ENCODE assay signal across 8 mouse cellular contexts in the genomic region with DNA sequence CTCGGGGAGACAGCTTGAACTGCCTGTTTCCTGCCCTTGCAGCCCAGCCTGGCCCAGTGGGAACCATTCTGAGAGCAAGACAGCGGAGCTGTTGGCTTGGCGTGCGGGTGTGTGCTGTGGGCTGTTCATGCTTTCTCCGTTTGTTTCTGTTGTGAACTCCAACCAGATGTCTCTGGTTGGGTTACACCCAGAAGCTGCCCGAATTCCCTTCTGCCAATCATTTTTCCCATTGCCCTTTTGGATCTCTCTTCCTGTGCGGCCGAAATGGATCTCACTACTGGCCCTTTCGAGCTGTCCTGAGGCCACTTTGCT. TPM values are rescaled to one million over a fixed set of nuclear protein-coding genes. Genes with fewer than 3 reads are reported as not detected.
DNase-seq lines count a peak whose midpoint lies in the region; ATAC-seq and TF ChIP-seq lines count a peak whose summit lies in the region.

No protein-coding gene starts in this region.

- no peak for ATAC-seq in intestine, embryonic 15.5 days
- no peak for ATAC-seq in intestine, postnatal 0 days

- H3K27ac ChIP-seq in intestine, embryonic 15.5 days: no peak overlapping the region
- H3K27ac ChIP-seq in intestine, postnatal 0 days (ENCODE audit: low read depth, low read length): no peak overlapping the region
- peak overlapping the region; percentile 80 for H3K27ac ChIP-seq in embryonic facial prominence, embryonic 10.5 days (replicated peaks)

- 70% methylated on average over 9 of the region's 9 CpGs for WGBS in intestine, embryonic 15.5 days
- 74% methylated on average over 9 of the region's 9 CpGs for WGBS in intestine, postnatal 0 days
- 34% methylated on average over 9 of the region's 9 CpGs for WGBS in embryonic facial prominence, embryonic 10.5 days

- intact Hi-C loops in heart, postnatal 14 days (cut with DNase I): loop anchor here (1.0 to 2.0 kb wide), 2 partner anchors 133 to 374 kb away; no protein-coding TSS in a partner anchor

- peaks cover 12% of the 10 kb centered on the region; the same call in 1 of the 2 replicates for H3K27me3 ChIP-seq in intestine, embryonic 15.5 days (replicated peaks)
- H3K27me3 ChIP-seq in intestine, postnatal 0 days (replicated peaks; ENCODE audit: control insufficient read depth, insufficient read depth, low read length): peaks cover 19% of the 10 kb centered on the region
- H3K27me3 ChIP-seq in embryonic facial prominence, embryonic 10.5 days (replicated peaks; ENCODE audit: low read depth, poor library complexity, severe bottlenecking): peaks cover 25% of the 10 kb centered on the region

- peak; percentile 69 for DNase-seq in embryonic facial prominence, embryonic 10.5 days (ENCODE audit: low spot score)
- peak; percentile 44 to 56 for DNase-seq in heart, postnatal 14 days
- DNase-seq in lung, adult 18-20 months: peak; percentile 46 to 53
- no peak for DNase-seq in adipocyte (ENCODE audit: low spot score)
- no peak for DNase-seq in right cerebral cortex, postnatal 10 days (ENCODE audit: low spot score in 2 of 2)
- no peak for DNase-seq in cerebellum, adult 8-10 months

- no peak overlapping the region for H3K9ac ChIP-seq in intestine, embryonic 15.5 days
- H3K9ac ChIP-seq in intestine, postnatal 0 days (ENCODE audit: low read depth, low read length): no peak overlapping the region

- TF ChIP-seq CTCF in intestine, postnatal 0 days (IDR thresholded peaks at IDR 0.05; ENCODE audit: low read depth): no peak

- no peaks in the 10 kb centered on the region for H3K36me3 ChIP-seq in intestine, embryonic 15.5 days
- H3K36me3 ChIP-seq in intestine, postnatal 0 days (ENCODE audit: control insufficient read depth, insufficient read depth): no peaks in the 10 kb centered on the region
- no peaks in the 10 kb centered on the region for H3K36me3 ChIP-seq in embryonic facial prominence, embryonic 10.5 days (replicated peaks)

- no peaks in the 10 kb centered on the region for H3K9me3 ChIP-seq in intestine, embryonic 15.5 days
- no peaks in the 10 kb centered on the region for H3K9me3 ChIP-seq in intestine, postnatal 0 days (ENCODE audit: control insufficient read depth)
- H3K9me3 ChIP-seq in embryonic facial prominence, embryonic 10.5 days: no peaks in the 10 kb centered on the region

- H3K4me3 ChIP-seq in intestine, embryonic 15.5 days (replicated peaks): no peak overlapping the region
- H3K4me3 ChIP-seq in intestine, postnatal 0 days (ENCODE audit: low read depth, low read length): no peak overlapping the region
- H3K4me3 ChIP-seq in embryonic facial prominence, embryonic 10.5 days: peak overlapping the region; percentile 82; the same call in 1 of the 2 replicates

- H3K4me2 ChIP-seq in intestine, embryonic 15.5 days (replicated peaks): peak overlapping the region; percentile 24; the same call in 1 of the 2 replicates
- no peak overlapping the region for H3K4me2 ChIP-seq in intestine, postnatal 0 days (replicated peaks; ENCODE audit: low read depth)

- peaks cover 26% of the 10 kb centered on the region for H3K4me1 ChIP-seq in intestine, embryonic 15.5 days (replicated peaks)
- H3K4me1 ChIP-seq in intestine, postnatal 0 days (replicated peaks; ENCODE audit: control insufficient read depth, insufficient read depth, low read length): no peaks in the 10 kb centered on the region
- H3K4me1 ChIP-seq in embryonic facial prominence, embryonic 10.5 days: peaks cover 82% of the 10 kb centered on the region

RNA-seq across cellular contexts. Expression of gene Fam43a, which starts 4.0 kb away (rescaled TPM):
- 12.1 and 12.5 TPM in 2 replicates for polyA plus RNA-seq in intestine, embryonic 15.5 days (2015; fragmentation: Nextera tagmentation; extraction: Ambion mirVana)
- 5.6 and 5.9 TPM in 2 replicates for polyA plus RNA-seq in intestine, postnatal 0 days (2015; fragmentation: Nextera tagmentation; extraction: Ambion mirVana)
- polyA plus RNA-seq in embryonic facial prominence, embryonic 10.5 days (2016; fragmentation: Nextera tagmentation; extraction: Ambion mirVana): 23.2 and 24.1 TPM in 2 replicates
- total RNA-seq in heart, postnatal 14 days (2021): 10 to 100 TPM; 31.8 to 34.0 TPM

RNA-seq across cellular contexts. Expression of gene Lsg1, which starts 16.1 kb away (rescaled TPM):
- 55.2 and 57.3 TPM in 2 replicates for polyA plus RNA-seq in intestine, embryonic 15.5 days (2015; fragmentation: Nextera tagmentation; extraction: Ambion mirVana)
- 23.1 and 24.5 TPM in 2 replicates for polyA plus RNA-seq in intestine, postnatal 0 days (2015; fragmentation: Nextera tagmentation; extraction: Ambion mirVana)
- 87.1 and 95.3 TPM in 2 replicates for polyA plus RNA-seq in embryonic facial prominence, embryonic 10.5 days (2016; fragmentation: Nextera tagmentation; extraction: Ambion mirVana)
- 10 to 100 TPM; 18.0 to 18.6 TPM for total RNA-seq in heart, postnatal 14 days (2021)

RNA-seq across cellular contexts. Expression of gene Tmem44, which starts 52.8 kb away (rescaled TPM):
- polyA plus RNA-seq in intestine, embryonic 15.5 days (2015; fragmentation: Nextera tagmentation; extraction: Ambion mirVana): 9.1 and 10.0 TPM in 2 replicates
- 2.9 and 3.1 TPM in 2 replicates for polyA plus RNA-seq in intestine, postnatal 0 days (2015; fragmentation: Nextera tagmentation; extraction: Ambion mirVana)
- polyA plus RNA-seq in embryonic facial prominence, embryonic 10.5 days (2016; fragmentation: Nextera tagmentation; extraction: Ambion mirVana): 25.1 and 25.2 TPM in 2 replicates
- total RNA-seq in heart, postnatal 14 days (2021): 10 to 100 TPM; 12.9 to 13.9 TPM

Comparison
In these comparisons a context has a peak if more than half of its experiments do, and no peak if none do; other contexts are left out.
1. DNase-seq: peak in embryonic facial prominence, embryonic 10.5 days (single experiment), heart, postnatal 14 days (2 of 2) and lung, adult 18-20 months (2 of 2); none in adipocyte (single experiment), right cerebral cortex, postnatal 10 days (0 of 2) and cerebellum, adult 8-10 months (single experiment).